ENCODE assay signal across 19 mouse cellular contexts in the genomic region with DNA sequence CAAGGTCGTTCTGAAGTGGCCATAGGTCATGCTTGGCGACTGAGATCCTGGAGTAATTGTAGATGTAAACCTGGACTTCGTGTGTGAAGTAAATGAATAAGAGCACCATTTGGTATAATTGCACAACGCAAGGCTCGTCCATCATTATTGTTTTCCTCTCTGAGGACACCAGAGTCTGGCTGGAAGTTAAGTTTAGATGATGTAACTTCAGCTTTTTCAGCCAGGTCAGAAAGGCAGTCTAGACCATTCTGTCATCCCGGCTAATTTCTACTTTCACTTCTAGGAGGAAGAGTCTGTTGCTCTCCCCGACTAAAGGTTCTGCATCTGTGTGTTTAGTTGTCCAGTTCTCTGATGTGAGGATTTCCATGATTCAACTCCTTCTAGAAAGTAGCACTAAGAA. TPM values are rescaled to one million over a fixed set of nuclear protein-coding genes. Genes with fewer than 3 reads are reported as not detected.
A peak's percentile ranks its signal among the peaks of the same experiment; 100 is the strongest.
DNase-seq lines count a peak whose midpoint lies in the region; ATAC-seq and TF ChIP-seq lines count a peak whose summit lies in the region.
"Had no signal": no experiment of that assay in that cellular context is flagged by ENCODE, and none has a peak within 500 bp of the region (broad histone marks: within the 10 kb centered on the region; RNA-seq: fewer than 3 reads in every experiment).

No protein-coding gene starts in this region.

- H3K4me2 ChIP-seq in lung, embryonic 16.5 days (ENCODE audit: low read depth, low read length): no peak overlapping the region
- H3K4me2 ChIP-seq: limb, embryonic 15.5 days had no signal

- 38% methylated on average over 7 of the region's 7 CpGs for WGBS in lung, embryonic 16.5 days
- 19% methylated on average over 7 of the region's 7 CpGs for WGBS in lung, adult 2 months

- H3K36me3 ChIP-seq in lung, embryonic 16.5 days (ENCODE audit: control insufficient read depth, insufficient read depth, low read length): no peaks in the 10 kb centered on the region
- H3K36me3 ChIP-seq: forebrain, embryonic 10.5 days; G1E; hindbrain, embryonic 10.5 days; limb, embryonic 15.5 days had no signal

- H3K4me3 ChIP-seq in gastrocnemius, adult 2 months: peak overlapping the region; percentile 19
- H3K4me3 ChIP-seq in lung, embryonic 16.5 days (ENCODE audit: low read length): no peak overlapping the region
- H3K4me3 ChIP-seq in lung, adult 2 months (replicated peaks; ENCODE audit: extremely low read depth, low read depth, low read length): no peak overlapping the region
- H3K4me3 ChIP-seq: forebrain, embryonic 10.5 days; hindbrain, embryonic 10.5 days; limb, embryonic 15.5 days had no signal

- TF ChIP-seq POLR2A in lung, adult 2 months (IDR thresholded peaks at IDR 0.05; ENCODE audit: borderline replicate concordance, extremely low read depth, low read depth, low read length): no peak

- no peak overlapping the region for H3K9ac ChIP-seq in lung, embryonic 16.5 days (ENCODE audit: low read length)
- H3K9ac ChIP-seq: limb, embryonic 15.5 days had no signal

- H3K9me3 ChIP-seq in lung, embryonic 16.5 days (ENCODE audit: control insufficient read depth, low read length): no peaks in the 10 kb centered on the region
- H3K9me3 ChIP-seq: forebrain, embryonic 10.5 days; G1E; hindbrain, embryonic 10.5 days; limb, embryonic 15.5 days had no signal

- H3K27ac ChIP-seq in gastrocnemius, adult 2 months: no peak overlapping the region
- H3K27ac ChIP-seq in lung, embryonic 16.5 days (ENCODE audit: low read length): no peak overlapping the region
- H3K27ac ChIP-seq: forebrain, embryonic 10.5 days; hindbrain, embryonic 10.5 days; limb, embryonic 15.5 days; macrophage had no signal

- H3K4me1 ChIP-seq in lung, embryonic 16.5 days (replicated peaks; ENCODE audit: control insufficient read depth, insufficient read depth, low read length): no peaks in the 10 kb centered on the region
- peaks cover 2% of the 10 kb centered on the region; the same call in 1 of the 2 replicates for H3K4me1 ChIP-seq in lung, adult 2 months (ENCODE audit: control insufficient read depth, insufficient read depth, low read length)
- H3K4me1 ChIP-seq: limb, embryonic 15.5 days had no signal

- 0 out of 2 replicates have a peak, but pooled peaks have one; percentile 23 for ATAC-seq in lung, embryonic 16.5 days (ENCODE audit: low read depth)
- peak; percentile 81 for ATAC-seq in megakaryocyte progenitor cell, adult 5-6 weeks (replicated peaks; ENCODE audit: poor library complexity)

- DNase-seq in gastrocnemius, adult 2 months: no peak
- no peak for DNase-seq in gastrocnemius, postnatal 25 days
- no peak for DNase-seq in lung, adult 2 months
- DNase-seq in NIH3T3 (ENCODE audit: low read depth): peak; percentile 62
- DNase-seq in spleen, adult 18-20 months: no peak
- no peak for DNase-seq in ovary, postnatal 14 days (ENCODE audit: low spot score)
- DNase-seq: adrenal gland, adult 8-10 months; cerebellum, adult 11 months; gastrocnemius, postnatal 10 days; kidney, adult 8-10 months; midbrain, embryonic 14.5 days; right cerebral cortex, adult 18-20 months had no signal

- intact Hi-C loops in gastrocnemius, adult 2 months (cut with DNase I): no loop called here

- no peaks in the 10 kb centered on the region for H3K27me3 ChIP-seq in lung, embryonic 16.5 days (ENCODE audit: control insufficient read depth, insufficient read depth, low read depth, low read length)
- H3K27me3 ChIP-seq: limb, embryonic 15.5 days had no signal

- no peak for TF ChIP-seq CTCF in gastrocnemius, adult 2 months (IDR thresholded peaks at IDR 0.05)
- no peak for TF ChIP-seq CTCF in lung, adult 2 months (IDR thresholded peaks at IDR 0.05; ENCODE audit: insufficient read depth, low read length)

RNA-seq across cellular contexts. Expression of gene Lhfpl2, which starts 7.6 kb away (rescaled TPM):
- 1 to 10 TPM; 1.5 to 4.2 TPM for total RNA-seq in gastrocnemius, adult 2 months (2021)
- 1 to 10 TPM; 5.3 to 6.7 TPM for total RNA-seq in gastrocnemius, postnatal 25 days (2021)
- 53.1 and 54.1 TPM in 2 replicates for polyA plus RNA-seq in lung, embryonic 16.5 days (2015; fragmentation: Nextera tagmentation; extraction: Ambion mirVana)
- polyA plus RNA-seq in lung, adult 2 months (2012; rRNA removed): 9.4 and 9.9 TPM in 2 replicates
- total RNA-seq in megakaryocyte progenitor cell, adult 5-6 weeks (2015): 9.3 and 11.0 TPM in 2 replicates
- 11.2 and 12.3 TPM in 2 replicates for total RNA-seq in megakaryocyte progenitor cell, adult 5-6 weeks (2017)
- polyA plus RNA-seq: G1E had no signal
